Mouse (Mus musculus): ENCODE measurements around the gene Nkain1. TPM values are rescaled to one million over a fixed set of nuclear protein-coding genes. Genes with fewer than 3 reads are reported as not detected.
A peak's percentile ranks its signal among the peaks of the same experiment; 100 is the strongest.

The Nkain1 gene
- polyA plus RNA-seq (2015; fragmentation: Nextera tagmentation; extraction: Ambion mirVana): 0.17 TPM in 1 of 2 replicates, not detected in the other

- peak; percentile 23 for DNase-seq (ENCODE audit: low spot score)
Measured at GRCm38 (mm10) chr4:130574048-130574413, at the start of gene Nkain1. TSS of gene Nkain1 (minus strand) at chr4:130574173.

GRCm38 (mm10) chr4:130578734-130579274, 4.8 kb upstream of the Nkain1 start:
- DNase-seq (ENCODE audit: low spot score): no peak

GRCm38 (mm10) chr4:130577081-130577480, 3.1 kb upstream of the Nkain1 start:
- no peak for DNase-seq (ENCODE audit: low spot score)

- DNase-seq (ENCODE audit: low spot score): no peak
Measured at GRCm38 (mm10) chr4:130576247-130576931, 2.4 kb upstream of the Nkain1 start.

- no peak for DNase-seq (ENCODE audit: low spot score)
Measured at GRCm38 (mm10) chr4:130575533-130575932, 1.6 kb upstream of the Nkain1 start.

- no peak for DNase-seq (ENCODE audit: low spot score)
Measured at GRCm38 (mm10) chr4:130574861-130575460, 988 bp upstream of the Nkain1 start.

GRCm38 (mm10) chr4:130573351-130574047, 474 bp downstream of the Nkain1 start:
- DNase-seq (ENCODE audit: low spot score): no peak

GRCm38 (mm10) chr4:130573012-130573350, 992 bp downstream of the Nkain1 start:
- DNase-seq (ENCODE audit: low spot score): no peak

GRCm38 (mm10) chr4:130572545-130572944, 1.4 kb downstream of the Nkain1 start:
- no peak for DNase-seq (ENCODE audit: low spot score)

- no peak for DNase-seq (ENCODE audit: low spot score)
Measured at GRCm38 (mm10) chr4:130570941-130571720, 2.8 kb downstream of the Nkain1 start.

- no peak for DNase-seq (ENCODE audit: low spot score)
Measured at GRCm38 (mm10) chr4:130568043-130568978, 5.7 kb downstream of the Nkain1 start.

GRCm38 (mm10) chr4:130563820-130564219, 10.2 kb downstream of the Nkain1 start:
- no peak for DNase-seq (ENCODE audit: low spot score)

- no peak for DNase-seq (ENCODE audit: low spot score)
Measured at GRCm38 (mm10) chr4:130563260-130563756, 10.7 kb downstream of the Nkain1 start.

- DNase-seq (ENCODE audit: low spot score): no peak
Measured at GRCm38 (mm10) chr4:130560576-130561310, 13.2 kb downstream of the Nkain1 start.

- DNase-seq (ENCODE audit: low spot score): no peak
Measured at GRCm38 (mm10) chr4:130559220-130559619, 14.8 kb downstream of the Nkain1 start.

GRCm38 (mm10) chr4:130557852-130558251, 16.1 kb downstream of the Nkain1 start:
- no peak for DNase-seq (ENCODE audit: low spot score)

GRCm38 (mm10) chr4:130556992-130557391, 17.0 kb downstream of the Nkain1 start:
- no peak for DNase-seq (ENCODE audit: low spot score)

- no peak for DNase-seq (ENCODE audit: low spot score)
Measured at GRCm38 (mm10) chr4:130556224-130556623, 17.7 kb downstream of the Nkain1 start.

- DNase-seq (ENCODE audit: low spot score): no peak
Measured at GRCm38 (mm10) chr4:130553121-130553448, 20.9 kb downstream of the Nkain1 start.

Measured in thymus, postnatal 0 days (tissue).